Mouse (Mus musculus) urinary bladder, adult 2 months (tissue): ENCODE measurements around the gene Dmxl2. TPM values are rescaled to one million over a fixed set of nuclear protein-coding genes. Genes with fewer than 3 reads are reported as not detected.

Experiments used
- DNase-seq: peaks from one replicate; pipeline ENCODE4 v3.0.0; 2022; ENCODE audit warnings: low spot score
- polyA plus RNA-seq: library from polyadenylated mRNA; depleted of rRNA; stranded (reverse); fragments of >200 nt; gene quantifications from 2 replicates; pipeline ENCODE4 v1.2.3, GENCODE M21; 2012; rRNA removed

The Dmxl2 gene
- polyA plus RNA-seq, 1 experiment, result 8.1 TPM

DNA sequence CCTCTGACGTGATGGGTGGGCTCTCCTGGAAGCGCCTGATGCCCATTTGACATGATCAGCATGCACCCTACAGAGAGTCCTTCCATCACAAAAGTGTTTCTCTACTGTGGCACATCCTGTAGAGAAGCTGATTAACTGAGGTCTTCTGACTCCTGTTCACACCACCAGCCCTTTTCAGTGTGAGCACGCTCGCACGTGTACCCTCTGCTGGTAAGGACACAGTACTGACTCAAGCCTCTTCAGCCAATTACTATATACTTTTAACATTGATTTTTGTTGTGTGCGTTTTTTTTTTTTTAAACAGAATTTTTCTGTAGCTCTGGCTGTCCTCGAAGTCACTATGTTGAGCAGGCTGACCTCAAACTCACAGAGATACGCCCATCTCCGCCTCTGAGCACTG is 185.1 kb downstream of the Dmxl2 start:
- no peak for DNase-seq

Other genes starting within 250 kb of the Dmxl2 start
- not detected in 2 replicates for gene Cyp19a1, start 233.5 kb downstream of the Dmxl2 start, polyA plus RNA-seq
- gene Gldn, start 215.1 kb downstream of the Dmxl2 start, polyA plus RNA-seq, result 0.09 and 0.22 TPM in 2 replicates
- gene Sh2d7, start 37.4 kb upstream of the Dmxl2 start, polyA plus RNA-seq, result not detected in 2 replicates
- 8.1 and 9.5 TPM in 2 replicates for gene Cib2, start 58.6 kb upstream of the Dmxl2 start, polyA plus RNA-seq
- 61.3 and 66.5 TPM in 2 replicates for gene Idh3a, start 84.7 kb upstream of the Dmxl2 start, polyA plus RNA-seq
- 10.7 and 13.7 TPM in 2 replicates for gene Acsbg1, start 160.2 kb upstream of the Dmxl2 start, polyA plus RNA-seq
- 18.5 and 19.1 TPM in 2 replicates for gene Dnaja4, start 197.2 kb upstream of the Dmxl2 start, polyA plus RNA-seq
- gene Wdr61, start 232.9 kb upstream of the Dmxl2 start, polyA plus RNA-seq, result 98.1 and 141 TPM in 2 replicates